Mouse (Mus musculus) right cerebral cortex, postnatal 10 days (tissue): ENCODE data around the gene Acot8.
A peak's percentile ranks its signal among the peaks of the same experiment; 100 is the strongest.

Source experiments
- DNase-seq, 2 experiments: peaks; one replicate each; pipeline ENCODE4 v3.0.0; 2021; ENCODE audit warnings: low spot score in 2 of 2

Acot8 gene

DNA sequence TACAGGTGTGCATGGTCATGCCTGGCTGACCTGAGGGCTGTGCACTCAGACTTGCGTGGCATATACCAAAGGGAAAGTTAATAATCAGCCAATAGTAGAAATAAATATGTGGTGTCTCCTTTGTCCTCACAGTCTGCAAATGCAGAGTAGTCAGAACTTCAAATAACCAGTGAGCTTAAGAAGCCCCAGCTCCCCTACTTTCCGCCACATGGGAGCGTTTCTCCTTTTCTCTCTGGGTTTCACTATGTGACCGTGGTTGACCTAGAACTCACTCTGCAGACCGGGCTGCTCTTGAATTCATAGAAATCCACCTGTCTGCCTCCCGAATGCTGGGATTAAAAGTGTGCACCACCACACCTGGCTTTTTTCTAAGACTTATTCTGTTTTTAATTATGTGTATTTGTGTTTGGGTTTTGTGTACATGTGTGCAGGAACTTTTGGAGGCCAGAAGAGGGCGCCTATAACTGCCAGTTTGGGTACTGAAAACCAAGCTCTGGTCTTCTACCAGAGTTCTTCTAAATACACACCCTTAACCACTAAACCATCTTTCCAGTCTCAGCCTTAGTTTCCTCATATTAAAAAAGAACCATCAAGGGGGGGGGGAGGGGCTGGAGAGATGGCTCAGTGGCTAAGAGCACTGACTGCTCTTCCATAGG lies 20.6 kb downstream of the Acot8 start:
- DNase-seq = no peak

GRCm38 (mm10) chr2:164781876-164782275 lies 22.8 kb downstream of the Acot8 start:
- no peak for DNase-seq

GRCm38 (mm10) chr2:164779481-164780086 lies 25.1 kb downstream of the Acot8 start, which contains the start of gene Tnnc2:
Gene Tnnc2, minus strand, starts transcription at chr2:164779967.
- DNase-seq = no peak

- DNase-seq = no peak
These were observed 25.9 kb downstream of the Acot8 start for GRCm38 (mm10) chr2:164778809-164779208.

DNA sequence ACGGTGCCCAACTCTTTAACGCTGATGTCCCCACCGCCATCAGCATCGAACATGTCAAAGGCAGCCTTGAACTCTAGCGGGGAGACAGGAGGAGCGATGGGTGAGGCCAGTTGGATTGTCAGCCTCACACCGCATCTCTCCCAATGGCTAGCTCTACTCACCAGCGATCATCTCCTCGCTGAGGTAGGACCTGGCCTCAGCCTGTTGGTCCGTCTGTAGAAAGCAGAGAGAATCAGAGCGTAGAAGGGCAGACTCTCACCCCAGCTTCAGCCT lies 26.7 kb downstream of the Acot8 start:
- DNase-seq = no peak

DNA sequence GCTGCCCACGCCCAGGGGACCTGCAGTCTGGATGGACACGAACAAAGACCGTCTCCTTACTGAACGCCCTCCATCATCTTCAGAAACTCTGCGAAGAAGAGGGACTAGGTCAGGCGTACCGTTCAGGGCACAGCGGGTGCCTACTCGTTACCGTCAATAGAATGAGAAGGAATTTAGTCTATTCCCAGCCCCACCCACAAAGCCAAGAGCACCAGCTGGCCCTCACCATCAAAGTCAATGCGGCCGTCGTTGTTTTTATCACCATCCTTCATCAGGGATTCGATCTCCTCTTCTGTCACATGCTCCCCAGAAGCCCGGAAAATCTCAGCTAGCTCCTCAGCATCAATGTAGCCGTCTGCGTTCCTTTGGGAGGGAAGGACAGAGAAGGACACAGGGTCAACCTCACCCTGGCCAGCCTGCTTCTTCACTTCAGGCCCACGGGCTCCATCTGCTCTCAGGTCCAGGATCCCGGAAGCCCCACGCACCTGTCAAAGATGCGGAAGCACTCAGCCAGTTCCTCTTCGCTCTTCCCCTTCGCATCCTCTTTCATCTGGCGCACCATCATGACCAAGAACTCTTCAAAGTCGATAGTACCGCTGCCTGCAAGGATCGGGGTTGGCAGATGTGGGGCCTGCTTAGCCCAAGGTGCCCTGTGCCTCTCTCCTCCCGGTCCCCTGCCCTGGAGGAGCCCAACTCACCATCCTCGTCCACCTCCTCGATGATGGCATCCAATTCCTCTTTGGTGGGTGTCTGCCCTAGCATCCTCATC lies 27.3 kb downstream of the Acot8 start:
- DNase-seq = no peak

- DNase-seq = no peak
These were observed 27.9 kb downstream of the Acot8 start for GRCm38 (mm10) chr2:164776801-164777200.

GRCm38 (mm10) chr2:164776130-164776529 lies 28.6 kb downstream of the Acot8 start:
- DNase-seq = no peak

GRCm38 (mm10) chr2:164773989-164774364 lies 30.7 kb downstream of the Acot8 start:
- DNase-seq = no peak

GRCm38 (mm10) chr2:164773229-164773988 lies 31.3 kb downstream of the Acot8 start:
- no peak for DNase-seq

- no peak for DNase-seq
These were observed 33.6 kb downstream of the Acot8 start for GRCm38 (mm10) chr2:164771123-164771522.

DNA sequence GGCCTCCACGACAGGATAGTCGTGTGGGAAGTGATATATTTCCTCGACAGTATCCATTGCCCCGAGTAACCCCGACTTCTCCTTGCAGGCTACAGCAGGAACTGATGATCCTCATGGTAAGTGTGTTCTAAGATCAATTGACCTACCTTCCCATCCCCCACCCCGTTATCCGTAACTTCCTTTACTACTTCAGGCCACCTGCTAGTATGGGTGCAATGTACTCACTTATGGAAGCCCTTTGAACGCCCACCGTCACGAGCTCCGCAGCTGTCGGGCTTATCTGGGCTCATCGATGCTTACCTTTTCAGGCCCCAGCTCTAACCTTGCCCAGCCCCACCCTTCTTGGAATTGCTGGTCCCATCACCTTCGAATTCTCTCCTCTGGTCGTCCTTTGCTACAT lies 34.4 kb downstream of the Acot8 start:
- DNase-seq = no peak

GRCm38 (mm10) chr2:164769258-164770037 lies 35.2 kb downstream of the Acot8 start, which contains the start of gene Ube2c:
Gene Ube2c, plus strand, starts transcription at chr2:164769898.
- peak; percentile 99 to 100 for DNase-seq

- DNase-seq = no peak
These were observed 36.7 kb downstream of the Acot8 start for GRCm38 (mm10) chr2:164767812-164768540.

- peak in 1 of 2 experiments; percentile 54 for DNase-seq
These were observed 38.8 kb downstream of the Acot8 start for GRCm38 (mm10) chr2:164765841-164766240.

DNA sequence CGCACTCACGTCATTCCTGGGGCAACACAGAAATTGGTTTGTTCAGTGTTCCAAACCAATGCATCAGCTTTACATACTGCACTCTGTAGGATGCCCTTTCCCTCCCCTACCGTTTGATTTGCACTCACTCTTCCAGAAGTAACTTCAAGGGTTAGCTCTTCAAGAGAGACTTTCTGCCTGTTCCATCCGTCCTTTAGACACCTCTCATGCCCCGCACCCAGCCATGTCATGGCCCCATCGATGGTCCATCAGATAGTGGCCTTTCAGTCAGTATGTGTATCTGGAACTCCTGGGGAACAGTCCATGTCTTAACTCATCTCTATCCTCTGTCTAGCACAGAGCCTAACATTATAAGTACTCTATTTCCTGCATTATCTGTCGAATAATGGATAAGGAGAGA lies 42.1 kb downstream of the Acot8 start:
- DNase-seq = no peak

- DNase-seq = no peak
These were observed 42.7 kb downstream of the Acot8 start for GRCm38 (mm10) chr2:164761971-164762370.

DNA sequence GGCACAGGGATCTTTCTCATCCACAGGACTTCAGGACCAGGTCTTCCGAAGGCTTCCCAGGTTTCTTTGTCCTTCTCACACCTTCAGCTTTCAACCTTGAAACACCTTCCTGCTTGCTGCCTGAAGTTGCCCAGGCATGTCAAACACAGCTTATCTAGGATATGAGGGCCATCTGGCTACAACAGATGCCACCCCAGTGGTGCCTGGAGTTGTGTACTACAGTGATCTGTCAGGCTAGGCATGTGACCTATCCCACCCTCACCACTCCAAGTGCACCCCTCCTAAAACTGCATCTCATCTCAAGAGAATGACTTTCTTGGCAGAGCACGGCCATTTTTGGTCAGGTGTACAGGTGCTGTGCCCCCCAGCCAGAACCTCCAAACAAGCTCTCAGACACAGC lies 43.2 kb downstream of the Acot8 start:
- no peak for DNase-seq

DNA sequence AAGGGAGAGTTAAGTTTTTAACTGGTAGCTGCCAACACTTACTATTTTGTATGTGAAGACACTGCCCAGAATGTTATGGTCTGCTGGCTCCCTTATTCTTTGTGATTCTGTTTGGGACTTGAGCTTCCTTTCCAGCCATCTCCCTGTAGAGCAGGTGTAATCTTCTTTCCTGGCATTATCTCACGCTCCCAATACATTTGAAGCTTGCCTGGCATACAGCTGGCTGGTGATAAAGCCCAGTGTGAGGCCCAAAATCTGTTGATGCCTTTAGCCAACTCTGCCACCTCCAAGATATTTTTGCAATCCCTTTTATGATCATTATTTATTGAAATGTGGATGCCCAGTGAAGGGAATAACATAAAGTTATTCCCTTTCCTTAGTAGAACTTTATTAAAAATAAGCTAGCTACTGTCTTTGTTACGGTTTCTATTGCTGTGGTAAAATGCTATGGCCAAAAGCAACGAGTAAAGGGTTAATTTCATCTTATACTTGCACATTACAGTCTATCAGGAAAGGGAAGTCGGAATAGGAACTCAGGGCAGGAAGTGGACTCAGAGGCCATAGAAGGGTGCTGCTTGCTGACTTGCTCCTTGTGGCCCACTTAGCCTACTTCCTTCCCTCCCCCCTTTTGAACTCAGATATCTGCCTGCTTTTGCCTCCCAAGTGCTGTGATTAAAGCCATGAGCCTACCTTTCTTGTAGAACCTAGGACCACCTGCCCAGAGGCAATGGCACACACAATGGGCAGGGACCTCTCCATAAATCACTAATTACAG lies 44.4 kb downstream of the Acot8 start:
- no peak for DNase-seq

DNA sequence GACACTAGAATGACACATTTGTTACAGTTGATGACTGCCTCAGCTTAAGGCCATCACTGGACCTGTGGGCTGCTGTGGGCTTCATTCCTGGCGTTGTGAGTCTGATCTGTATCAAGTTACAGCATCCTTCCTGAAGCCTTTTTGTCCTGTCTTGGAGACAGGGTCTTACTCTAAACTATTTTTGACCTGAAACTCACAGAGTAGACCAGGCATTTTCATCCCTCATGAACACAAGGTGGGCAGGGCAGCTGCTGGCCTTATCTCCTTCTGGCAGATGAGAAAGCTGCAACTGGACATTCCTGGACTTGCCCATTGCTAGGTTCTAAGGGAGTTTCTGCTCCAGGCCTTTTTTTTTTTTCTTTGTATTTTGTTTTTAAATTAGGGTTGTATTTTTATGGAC lies 46.0 kb downstream of the Acot8 start:
- no peak for DNase-seq
